Mouse (Mus musculus): Measurements from ENCODE around the gene Defb19. TPM values are rescaled to one million over a fixed set of nuclear protein-coding genes. Genes with fewer than 3 reads are reported as not detected.

The Defb19 gene
- polyA plus RNA-seq, 1 experiment from 2014 or later = not detected

DNA sequence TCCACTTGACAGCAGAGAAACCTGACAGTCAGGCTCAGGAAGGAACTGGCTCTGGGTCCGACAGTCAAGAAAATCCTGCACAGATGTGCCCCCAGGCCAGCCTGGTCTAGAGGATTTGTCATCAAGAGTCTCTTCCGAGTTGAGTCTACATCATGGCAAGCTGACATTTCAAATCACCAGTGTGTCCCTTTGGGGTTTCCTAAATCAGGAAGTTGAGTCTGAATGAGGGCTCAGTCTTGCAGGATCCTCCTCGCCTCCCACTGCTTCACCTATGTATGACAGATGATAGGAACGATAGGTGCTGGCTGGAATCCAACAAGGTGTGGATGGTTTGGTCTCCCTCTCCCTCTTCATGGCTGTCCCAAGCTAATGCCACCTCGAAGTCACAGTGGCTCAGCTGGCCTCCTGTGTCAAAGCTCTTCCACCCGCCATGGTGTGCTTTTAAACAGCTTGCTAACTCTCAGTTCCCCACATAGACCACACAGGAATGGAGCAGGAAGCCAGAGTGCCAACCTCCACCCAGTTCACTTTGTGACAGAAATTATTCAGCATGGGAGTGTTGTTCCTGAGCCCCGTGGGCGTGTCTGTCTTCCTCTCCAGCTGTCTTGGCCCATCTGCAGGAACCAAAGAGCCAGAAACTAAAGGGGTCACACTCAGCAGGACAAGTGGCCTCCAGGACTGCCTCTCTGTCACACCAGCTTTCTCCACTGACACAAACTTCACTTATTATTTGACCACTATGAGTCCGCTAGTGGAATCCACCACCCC is 40.4 kb upstream of the Defb19 start:
- Histone ChIP-seq H3K4me2 (replicated peaks) (no peak overlapping the region), H3K9ac (no peak overlapping the region), H3K4me3 (replicated peaks; ENCODE audit: low read length) (no peak overlapping the region), H3K4me1 (replicated peaks; ENCODE audit: control insufficient read depth, insufficient read depth, low read length) (no peaks in the 10 kb centered on the region; the same call in 1 of the 2 replicates), H3K9me3 (ENCODE audit: control insufficient read depth, low read length) (no peaks in the 10 kb centered on the region), H3K27ac (no peak overlapping the region), H3K36me3 (replicated peaks; ENCODE audit: control insufficient read depth, insufficient read depth) (no peaks in the 10 kb centered on the region), H3K27me3 (ENCODE audit: control insufficient read depth, insufficient read depth, low read length) (peaks cover 5% of the 10 kb centered on the region)
- ATAC-seq (ENCODE audit: low FRiP score) = no peak
- DNase-seq (ENCODE audit: low spot score) = no peak
- 79% methylated on average over 9 of the region's 9 CpGs for WGBS

DNA sequence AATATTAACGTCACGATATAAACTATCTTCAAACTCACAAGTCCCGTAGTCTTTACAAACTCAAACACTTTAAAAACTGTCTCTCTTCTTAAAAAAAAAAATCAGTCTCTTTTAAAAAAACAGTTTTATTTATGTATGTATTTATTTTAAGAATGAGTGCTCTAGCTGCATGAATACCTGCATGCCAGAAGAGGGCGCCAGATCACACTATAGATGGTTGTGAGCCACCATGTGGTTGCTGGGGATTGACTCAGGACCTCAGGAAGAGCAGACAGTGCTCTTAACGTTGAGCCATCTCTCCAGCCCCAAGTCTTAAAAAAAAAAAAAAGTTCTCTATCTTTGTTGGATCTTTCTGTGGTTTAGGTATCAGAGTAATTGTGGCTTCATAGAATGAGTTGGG is 37.3 kb upstream of the Defb19 start:
- H3K27ac ChIP-seq = no peak overlapping the region
- H3K9ac ChIP-seq = no peak overlapping the region
- no peak overlapping the region for H3K4me2 ChIP-seq (replicated peaks)
- no peaks in the 10 kb centered on the region for H3K27me3 ChIP-seq (ENCODE audit: control insufficient read depth, insufficient read depth, low read length)
- ATAC-seq (ENCODE audit: low FRiP score) (no peak), DNase-seq (ENCODE audit: low spot score) (no peak)
- 58% methylated on average over 5 of the region's 5 CpGs for WGBS
- no peak overlapping the region for H3K4me3 ChIP-seq (replicated peaks; ENCODE audit: low read length)
- no peaks in the 10 kb centered on the region for H3K4me1 ChIP-seq (replicated peaks; ENCODE audit: control insufficient read depth, insufficient read depth, low read length)
- H3K36me3 ChIP-seq (replicated peaks; ENCODE audit: control insufficient read depth, insufficient read depth) = no peaks in the 10 kb centered on the region
- no peaks in the 10 kb centered on the region for H3K9me3 ChIP-seq (ENCODE audit: control insufficient read depth, low read length)

DNA sequence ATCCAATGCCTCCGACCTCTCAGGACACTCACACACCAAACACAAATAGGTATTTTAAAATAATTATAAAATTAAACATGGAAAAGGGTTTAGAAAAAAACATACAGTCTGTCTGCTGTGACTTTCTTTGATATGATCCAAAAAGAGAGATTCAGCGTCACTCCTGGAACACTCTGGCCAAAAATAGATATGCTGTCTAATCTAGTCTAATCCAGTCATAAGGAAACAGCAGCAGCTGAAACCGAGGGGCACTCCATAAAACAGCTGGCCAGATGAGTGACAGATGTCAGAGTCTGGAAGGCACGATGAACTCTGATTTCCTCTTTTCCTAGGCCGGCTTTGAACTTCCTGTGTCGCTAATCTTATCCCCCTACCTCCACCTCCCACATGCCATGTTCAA is 36.4 kb upstream of the Defb19 start:
- no peak overlapping the region for H3K27ac ChIP-seq
- DNase-seq (ENCODE audit: low spot score) = no peak
- no peak overlapping the region for H3K4me3 ChIP-seq (replicated peaks; ENCODE audit: low read length)
- 81% methylated on average over 6 of the region's 6 CpGs for WGBS
- H3K9ac ChIP-seq = no peak overlapping the region
- H3K27me3 ChIP-seq (ENCODE audit: control insufficient read depth, insufficient read depth, low read length) = no peaks in the 10 kb centered on the region
- ATAC-seq (ENCODE audit: low FRiP score) = no peak
- no peaks in the 10 kb centered on the region for H3K36me3 ChIP-seq (replicated peaks; ENCODE audit: control insufficient read depth, insufficient read depth)
- H3K9me3 ChIP-seq (ENCODE audit: control insufficient read depth, low read length) = no peaks in the 10 kb centered on the region
- H3K4me1 ChIP-seq (replicated peaks; ENCODE audit: control insufficient read depth, insufficient read depth, low read length) = no peaks in the 10 kb centered on the region
- H3K4me2 ChIP-seq (replicated peaks) = no peak overlapping the region

DNA sequence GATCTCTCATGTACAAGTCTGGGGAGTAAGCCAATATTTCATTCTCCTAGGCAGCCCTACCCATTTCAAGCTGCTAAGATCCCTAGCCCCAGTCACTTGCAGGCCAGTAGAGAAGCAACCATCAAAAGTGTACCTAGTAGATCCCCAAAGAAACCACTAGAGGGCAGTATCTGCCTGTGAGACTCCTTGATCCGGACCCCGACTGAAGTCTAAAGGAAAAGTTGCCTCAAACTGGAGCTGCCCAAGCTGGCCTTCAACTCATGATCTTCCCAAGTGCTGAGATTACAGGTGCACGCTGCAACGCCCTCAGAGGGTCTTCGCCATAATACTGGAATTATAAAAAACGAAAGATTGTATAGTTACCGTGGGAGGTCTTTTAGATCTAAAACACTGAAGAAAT is 35.5 kb upstream of the Defb19 start:
- 10% methylated on average over 7 of the region's 7 CpGs for WGBS
- H3K4me2 ChIP-seq (replicated peaks) = no peak overlapping the region
- ATAC-seq (ENCODE audit: low FRiP score) = peak; percentile 40; the same call in 1 of the 2 replicates

DNA sequence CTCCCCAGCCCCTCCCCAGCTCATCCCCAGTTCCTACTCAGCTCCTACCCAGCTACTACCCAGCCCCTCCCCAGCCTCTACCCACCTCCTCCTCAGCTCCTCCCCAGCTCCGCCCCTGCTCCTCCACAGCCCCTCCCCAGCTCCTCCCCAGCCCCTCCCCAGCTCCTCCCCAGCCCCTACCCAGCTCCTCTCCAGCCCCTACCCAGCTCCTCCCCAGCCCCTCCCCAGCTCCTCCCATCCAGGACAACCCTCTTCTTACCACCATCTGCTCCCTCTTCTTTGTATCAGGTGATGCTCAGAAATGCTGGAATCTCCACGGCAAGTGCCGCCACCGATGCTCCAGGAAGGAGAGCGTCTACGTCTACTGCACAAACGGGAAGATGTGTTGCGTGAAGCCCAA is 32.1 kb upstream of the Defb19 start:
- ATAC-seq (ENCODE audit: low FRiP score) (no peak), DNase-seq (ENCODE audit: low spot score) (no peak)
- no peaks in the 10 kb centered on the region for H3K9me3 ChIP-seq (ENCODE audit: control insufficient read depth, low read length)
- no peak overlapping the region for H3K4me3 ChIP-seq (replicated peaks; ENCODE audit: low read length)
- H3K9ac ChIP-seq = no peak overlapping the region
- no peak overlapping the region for H3K27ac ChIP-seq
- H3K27me3 ChIP-seq (ENCODE audit: control insufficient read depth, insufficient read depth, low read length) = no peaks in the 10 kb centered on the region
- no peaks in the 10 kb centered on the region for H3K36me3 ChIP-seq (replicated peaks; ENCODE audit: control insufficient read depth, insufficient read depth)
- H3K4me2 ChIP-seq (replicated peaks) = no peak overlapping the region
- 34% methylated on average over 7 of the region's 8 CpGs for WGBS
- H3K4me1 ChIP-seq (replicated peaks; ENCODE audit: control insufficient read depth, insufficient read depth, low read length) = no peaks in the 10 kb centered on the region

More for the DNA sequence above, 35.5 kb upstream of the Defb19 start:
- DNase-seq (ENCODE audit: low spot score) = peak; percentile 93
- H3K27me3 ChIP-seq (ENCODE audit: control insufficient read depth, insufficient read depth, low read length) = no peaks in the 10 kb centered on the region
- H3K4me1 ChIP-seq (replicated peaks; ENCODE audit: control insufficient read depth, insufficient read depth, low read length) = no peaks in the 10 kb centered on the region
- H3K9me3 ChIP-seq (ENCODE audit: control insufficient read depth, low read length) = no peaks in the 10 kb centered on the region
- no peak overlapping the region for H3K9ac ChIP-seq
- no peak overlapping the region for H3K27ac ChIP-seq
- no peaks in the 10 kb centered on the region for H3K36me3 ChIP-seq (replicated peaks; ENCODE audit: control insufficient read depth, insufficient read depth)
- no peak overlapping the region for H3K4me3 ChIP-seq (replicated peaks; ENCODE audit: low read length)

DNA sequence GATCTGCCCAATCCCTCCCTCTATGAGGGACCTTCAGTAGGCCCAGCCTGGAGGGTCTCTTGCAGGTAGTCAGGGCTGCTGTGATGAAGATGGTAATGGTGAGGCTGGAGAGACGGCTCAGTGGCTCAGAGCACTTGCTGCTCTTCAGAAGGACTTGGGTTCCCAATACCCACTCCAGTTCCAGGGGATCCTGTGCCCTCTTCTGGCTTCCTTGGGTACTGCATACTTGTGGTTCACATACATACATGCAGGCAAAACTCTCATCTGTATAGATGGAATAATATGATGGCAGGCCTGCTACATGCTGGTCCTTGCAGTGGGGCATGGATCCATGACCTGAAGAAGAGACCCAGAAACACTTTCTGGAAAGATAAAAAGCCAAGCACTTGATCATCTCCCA is 28.6 kb upstream of the Defb19 start:
- Histone ChIP-seq H3K27me3 (ENCODE audit: control insufficient read depth, insufficient read depth, low read length) (no peaks in the 10 kb centered on the region), H3K4me1 (replicated peaks; ENCODE audit: control insufficient read depth, insufficient read depth, low read length) (no peaks in the 10 kb centered on the region), H3K4me2 (replicated peaks) (no peak overlapping the region), H3K36me3 (replicated peaks; ENCODE audit: control insufficient read depth, insufficient read depth) (no peaks in the 10 kb centered on the region), H3K4me3 (replicated peaks; ENCODE audit: low read length) (no peak overlapping the region), H3K9me3 (ENCODE audit: control insufficient read depth, low read length) (no peaks in the 10 kb centered on the region), H3K9ac (no peak overlapping the region), H3K27ac (no peak overlapping the region)
- ATAC-seq (ENCODE audit: low FRiP score) = no peak
- no peak for DNase-seq (ENCODE audit: low spot score)
- WGBS = 83% methylated on average over 1 of the region's 1 CpGs

DNA sequence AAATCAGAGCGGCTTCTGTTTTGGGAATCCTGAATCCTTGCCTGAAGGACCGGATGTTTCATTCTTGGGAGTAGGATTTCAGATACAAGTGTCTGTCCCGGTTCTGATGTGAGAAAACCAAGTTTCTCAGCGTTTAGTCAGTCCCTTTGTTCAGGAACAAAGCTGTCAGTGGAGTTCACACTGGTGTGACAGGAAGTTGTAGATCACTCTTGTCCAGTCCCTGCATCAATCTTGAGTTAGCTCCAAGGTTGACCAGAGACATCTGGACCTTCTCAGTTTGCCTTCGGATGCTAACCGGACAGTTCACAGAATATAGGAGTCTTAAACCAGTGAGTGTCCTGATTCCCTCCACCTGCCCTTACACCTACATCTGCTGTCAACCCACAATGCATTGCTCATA is 27.6 kb upstream of the Defb19 start:
- Histone ChIP-seq H3K9ac (no peak overlapping the region), H3K4me1 (replicated peaks; ENCODE audit: control insufficient read depth, insufficient read depth, low read length) (no peaks in the 10 kb centered on the region), H3K27ac (no peak overlapping the region), H3K4me3 (replicated peaks; ENCODE audit: low read length) (no peak overlapping the region), H3K36me3 (replicated peaks; ENCODE audit: control insufficient read depth, insufficient read depth) (no peaks in the 10 kb centered on the region), H3K4me2 (replicated peaks) (no peak overlapping the region), H3K9me3 (ENCODE audit: control insufficient read depth, low read length) (no peaks in the 10 kb centered on the region), H3K27me3 (ENCODE audit: control insufficient read depth, insufficient read depth, low read length) (no peaks in the 10 kb centered on the region)
- no peak for DNase-seq (ENCODE audit: low spot score)
- WGBS = 72% methylated on average over 6 of the region's 6 CpGs
- ATAC-seq (ENCODE audit: low FRiP score) = no peak

DNA sequence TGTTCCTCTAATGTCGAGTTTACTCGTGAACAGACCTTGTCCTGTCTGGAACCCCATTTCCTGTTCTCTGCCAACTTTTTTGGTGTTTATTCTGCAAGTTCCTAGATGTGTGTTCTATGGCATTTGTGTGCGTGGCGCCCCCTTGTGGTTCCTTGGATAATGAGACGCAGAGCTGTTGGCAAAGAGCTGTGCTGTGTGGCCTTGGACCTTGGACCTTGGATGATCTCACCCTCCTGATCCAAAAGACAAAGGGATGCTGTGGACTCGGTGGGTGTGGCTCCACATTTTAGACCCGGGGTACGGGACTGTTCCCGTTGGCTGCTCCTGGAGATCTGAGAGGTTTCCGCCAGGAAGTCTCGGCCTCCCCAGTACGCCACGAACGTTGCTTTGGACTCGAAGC is 23.9 kb upstream of the Defb19 start, which contains the start of gene Defb36:
Defb36 (plus strand) TSS at position 271 of the 400 bp plus-strand sequence.
- Histone ChIP-seq H3K27ac (no peak within 1 kb of the TSS), H3K27me3 (ENCODE audit: control insufficient read depth, insufficient read depth, low read length) (no peaks in the 10 kb centered on the region), H3K4me1 (replicated peaks; ENCODE audit: control insufficient read depth, insufficient read depth, low read length) (no peaks in the 10 kb centered on the region), H3K9me3 (ENCODE audit: control insufficient read depth, low read length) (no peaks in the 10 kb centered on the region), H3K4me3 (replicated peaks; ENCODE audit: low read length) (no peak within 1 kb of the TSS), H3K4me2 (replicated peaks) (no peak within 1 kb of the TSS), H3K36me3 (replicated peaks; ENCODE audit: control insufficient read depth, insufficient read depth) (no peaks in the 10 kb centered on the region), H3K9ac (no peak within 1 kb of the TSS)
- DNase-seq (ENCODE audit: low spot score) (no peak), ATAC-seq (ENCODE audit: low FRiP score) (no peak)
- WGBS = 86% methylated on average over 15 of the region's 15 CpGs

DNA sequence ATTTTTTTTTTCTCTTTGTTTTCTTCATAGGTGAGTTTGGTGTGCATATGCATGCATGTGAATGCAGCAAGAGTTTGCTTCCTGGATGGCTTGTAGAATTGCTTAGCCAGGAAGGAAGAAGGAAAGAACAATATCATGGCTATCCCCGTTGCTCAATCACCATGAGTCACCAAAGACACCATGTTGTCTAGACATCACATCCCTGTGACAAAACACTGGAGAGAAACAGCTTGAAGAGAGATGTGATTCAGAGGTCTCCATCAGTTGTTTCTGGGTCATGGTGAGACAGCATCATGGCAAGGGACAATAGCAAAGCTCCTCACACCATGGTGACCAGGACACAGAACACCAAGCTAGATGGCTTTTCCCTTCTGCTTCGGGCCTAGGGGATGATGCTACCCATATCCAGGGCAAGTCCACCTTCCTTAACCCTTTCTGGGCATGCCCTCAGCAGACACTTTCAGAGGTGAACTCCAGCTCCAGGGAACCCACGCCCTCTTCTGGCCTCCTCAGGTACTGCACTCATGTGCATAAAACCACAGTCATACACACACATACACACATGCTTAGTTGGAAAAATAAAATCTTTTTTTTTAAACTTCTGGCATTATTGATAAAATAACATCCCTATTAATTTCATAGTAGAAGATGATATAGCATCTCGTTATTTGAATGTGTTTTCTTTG is 21.3 kb upstream of the Defb19 start:
- DNase-seq (ENCODE audit: low spot score) (no peak), ATAC-seq (ENCODE audit: low FRiP score) (no peak)
- no peak overlapping the region for H3K9ac ChIP-seq
- H3K9me3 ChIP-seq (ENCODE audit: control insufficient read depth, low read length) = no peaks in the 10 kb centered on the region
- no peak overlapping the region for H3K27ac ChIP-seq
- no peak overlapping the region for H3K4me2 ChIP-seq (replicated peaks)
- no peaks in the 10 kb centered on the region for H3K36me3 ChIP-seq (replicated peaks; ENCODE audit: control insufficient read depth, insufficient read depth)
- no peak overlapping the region for H3K4me3 ChIP-seq (replicated peaks; ENCODE audit: low read length)
- H3K27me3 ChIP-seq (ENCODE audit: control insufficient read depth, insufficient read depth, low read length) = no peaks in the 10 kb centered on the region
- 74% methylated on average over 4 of the region's 4 CpGs for WGBS
- H3K4me1 ChIP-seq (replicated peaks; ENCODE audit: control insufficient read depth, insufficient read depth, low read length) = no peaks in the 10 kb centered on the region

Measured in hindbrain, embryonic 14.5 days (tissue).